Mouse (Mus musculus): ENCODE data around the gene Rmnd5a. TPM values are rescaled to one million over a fixed set of nuclear protein-coding genes. Genes with fewer than 3 reads are reported as not detected.
"Not testable (repeated sequence)": the region's sequence is repeated elsewhere in the genome, so short reads cannot be mapped to it uniquely, and the experiment has no call there.

The Rmnd5a gene
- total RNA-seq (2021), result 10 to 100 TPM; 74.8 to 76.3 TPM

- intact Hi-C loops (cut with DNase I), result loop anchor here (1.0 kb wide), 1 partner anchor 54 kb away; no protein-coding TSS in a partner anchor
- DNase-seq (ENCODE audit: extremely low spot score in 1 of 2, low spot score in 2 of 2), result peak; percentile 99 to 100
Observed at GRCm38 (mm10) chr6:71440492-71441250, at the start of gene Rmnd5a. Gene Rmnd5a (minus strand): TSS chr6:71440637.

- intact Hi-C loops (cut with DNase I), result no loop called here
- DNase-seq (ENCODE audit: extremely low spot score in 1 of 2, low spot score in 2 of 2), result no peak
Observed at GRCm38 (mm10) chr6:71487966-71488365, 47.5 kb upstream of the Rmnd5a start.

GRCm38 (mm10) chr6:71486867-71487266 lies 46.4 kb upstream of the Rmnd5a start:
- no peak for DNase-seq (ENCODE audit: extremely low spot score in 1 of 2, low spot score in 2 of 2)
- intact Hi-C loops (cut with DNase I), result no loop called here

GRCm38 (mm10) chr6:71486226-71486625 lies 45.8 kb upstream of the Rmnd5a start:
- intact Hi-C loops (cut with DNase I), result no loop called here
- DNase-seq (ENCODE audit: extremely low spot score in 1 of 2, low spot score in 2 of 2), result no peak

GRCm38 (mm10) chr6:71485246-71485645 lies 44.8 kb upstream of the Rmnd5a start:
- intact Hi-C loops (cut with DNase I), result no loop called here
- DNase-seq (ENCODE audit: extremely low spot score in 1 of 2, low spot score in 2 of 2), result no peak

- intact Hi-C loops (cut with DNase I), result no loop called here
- no peak for DNase-seq (ENCODE audit: extremely low spot score in 1 of 2, low spot score in 2 of 2)
Observed at GRCm38 (mm10) chr6:71481136-71481535, 40.7 kb upstream of the Rmnd5a start.

- intact Hi-C loops (cut with DNase I), result no loop called here
- DNase-seq (ENCODE audit: extremely low spot score in 1 of 2, low spot score in 2 of 2), result no peak
Observed at GRCm38 (mm10) chr6:71480136-71480535, 39.7 kb upstream of the Rmnd5a start.

- intact Hi-C loops (cut with DNase I); DNase-seq (ENCODE audit: extremely low spot score in 1 of 2, low spot score in 2 of 2): not testable (repeated sequence)
Observed at GRCm38 (mm10) chr6:71479588-71479987, 39.2 kb upstream of the Rmnd5a start.

GRCm38 (mm10) chr6:71478816-71479568 lies 38.6 kb upstream of the Rmnd5a start:
- intact Hi-C loops (cut with DNase I); DNase-seq (ENCODE audit: extremely low spot score in 1 of 2, low spot score in 2 of 2): not testable (repeated sequence)

- intact Hi-C loops (cut with DNase I), result no loop called here
- no peak for DNase-seq (ENCODE audit: extremely low spot score in 1 of 2, low spot score in 2 of 2)
Observed at GRCm38 (mm10) chr6:71476783-71477182, 36.3 kb upstream of the Rmnd5a start.

- no peak for DNase-seq (ENCODE audit: extremely low spot score in 1 of 2, low spot score in 2 of 2)
- intact Hi-C loops (cut with DNase I), result no loop called here
Observed at GRCm38 (mm10) chr6:71475604-71476003, 35.2 kb upstream of the Rmnd5a start.

GRCm38 (mm10) chr6:71472786-71473185 lies 32.3 kb upstream of the Rmnd5a start:
- intact Hi-C loops (cut with DNase I), result no loop called here
- DNase-seq (ENCODE audit: extremely low spot score in 1 of 2, low spot score in 2 of 2), result no peak

GRCm38 (mm10) chr6:71471830-71472520 lies 31.5 kb upstream of the Rmnd5a start:
- intact Hi-C loops (cut with DNase I), result no loop called here
- no peak for DNase-seq (ENCODE audit: extremely low spot score in 1 of 2, low spot score in 2 of 2)

- DNase-seq (ENCODE audit: extremely low spot score in 1 of 2, low spot score in 2 of 2), result no peak
- intact Hi-C loops (cut with DNase I), result no loop called here
Observed at GRCm38 (mm10) chr6:71469291-71469690, 28.9 kb upstream of the Rmnd5a start.

GRCm38 (mm10) chr6:71467766-71468165 lies 27.3 kb upstream of the Rmnd5a start:
- intact Hi-C loops (cut with DNase I), result no loop called here
- peak in 1 of 2 experiments; percentile 7 for DNase-seq (ENCODE audit: extremely low spot score in 1 of 2, low spot score in 2 of 2)

GRCm38 (mm10) chr6:71465146-71465545 lies 24.7 kb upstream of the Rmnd5a start:
- intact Hi-C loops (cut with DNase I), result no loop called here
- no peak for DNase-seq (ENCODE audit: extremely low spot score in 1 of 2, low spot score in 2 of 2)

GRCm38 (mm10) chr6:71457956-71458608 lies 17.6 kb upstream of the Rmnd5a start:
- intact Hi-C loops (cut with DNase I), result no loop called here
- DNase-seq (ENCODE audit: extremely low spot score in 1 of 2, low spot score in 2 of 2), result no peak

- intact Hi-C loops (cut with DNase I); DNase-seq (ENCODE audit: extremely low spot score in 1 of 2, low spot score in 2 of 2): not testable (repeated sequence)
Observed at GRCm38 (mm10) chr6:71453983-71454739, 13.7 kb upstream of the Rmnd5a start.
